Mouse (Mus musculus): ENCODE results near the gene H2-T22. TPM values are rescaled to one million over a fixed set of nuclear protein-coding genes. Genes with fewer than 3 reads are reported as not detected.
"Not testable (repeated sequence)": the region's sequence is repeated elsewhere in the genome, so short reads cannot be mapped to it uniquely, and the experiment has no call there.

H2-T22 gene
- polyA plus RNA-seq, 1 experiment from 2014 or later, result 7.3 TPM

- no peaks in the 10 kb centered on the region for H3K4me1 ChIP-seq (ENCODE audit: control insufficient read depth, insufficient read depth, low read length)
- no peak overlapping the region for H3K9ac ChIP-seq (ENCODE audit: low read length)
- H3K36me3 ChIP-seq (ENCODE audit: control insufficient read depth, insufficient read depth, low read length), result no peaks in the 10 kb centered on the region
- H3K4me2 ChIP-seq, result no peak overlapping the region
- H3K27me3 ChIP-seq (ENCODE audit: control insufficient read depth, insufficient read depth, low read length), result no peaks in the 10 kb centered on the region
- DNase-seq (ENCODE audit: low spot score, missing footprints) (peak; percentile 45), ATAC-seq (ENCODE audit: low FRiP score) (no peak)
- no peaks in the 10 kb centered on the region for H3K9me3 ChIP-seq (ENCODE audit: control insufficient read depth, low read length)
- 91% methylated on average over 9 of the region's 9 CpGs for WGBS
- H3K4me3 ChIP-seq (ENCODE audit: low read depth, low read length), result no peak overlapping the region
- no peak overlapping the region for H3K27ac ChIP-seq (ENCODE audit: low read depth, low read length)
Measured at GRCm38 (mm10) chr17:36022098-36022497, 20.4 kb downstream of the H2-T22 start.

- Histone ChIP-seq H3K9ac (ENCODE audit: low read length) (no peak overlapping the region), H3K4me2 (no peak overlapping the region)
Measured at GRCm38 (mm10) chr17:36021309-36021708, 21.2 kb downstream of the H2-T22 start.

GRCm38 (mm10) chr17:36020191-36021073, 22.1 kb downstream of the H2-T22 start, which contains the start of gene H2-T24:
TSS of gene H2-T24 (minus strand) at chr17:36020560.
- H3K9ac ChIP-seq (ENCODE audit: low read length), result no peak within 1 kb of the TSS
- no peak within 1 kb of the TSS for H3K4me3 ChIP-seq (ENCODE audit: low read depth, low read length)
- 39% methylated on average over 15 of the region's 15 CpGs for WGBS
- H3K4me2 ChIP-seq, result no peak within 1 kb of the TSS
- H3K9me3 ChIP-seq (ENCODE audit: control insufficient read depth, low read length), result no peaks in the 10 kb centered on the region
- ATAC-seq (ENCODE audit: low FRiP score) (no peak), DNase-seq (ENCODE audit: low spot score, missing footprints) (peak; percentile 83)
- no peaks in the 10 kb centered on the region for H3K36me3 ChIP-seq (ENCODE audit: control insufficient read depth, insufficient read depth, low read length)
- H3K4me1 ChIP-seq (ENCODE audit: control insufficient read depth, insufficient read depth, low read length), result no peaks in the 10 kb centered on the region
- H3K27me3 ChIP-seq (ENCODE audit: control insufficient read depth, insufficient read depth, low read length), result no peaks in the 10 kb centered on the region
- 0 out of 2 replicates have a peak within 1 kb of the TSS, but pooled peaks have one; percentile 9 for H3K27ac ChIP-seq (ENCODE audit: low read depth, low read length)

More at GRCm38 (mm10) chr17:36021309-36021708, 21.2 kb downstream of the H2-T22 start:
- H3K4me3 ChIP-seq (ENCODE audit: low read depth, low read length), result no peak overlapping the region
- no peaks in the 10 kb centered on the region for H3K9me3 ChIP-seq (ENCODE audit: control insufficient read depth, low read length)
- 92% methylated on average over 1 of the region's 1 CpGs for WGBS
- no peaks in the 10 kb centered on the region for H3K27me3 ChIP-seq (ENCODE audit: control insufficient read depth, insufficient read depth, low read length)
- ATAC-seq (ENCODE audit: low FRiP score) (no peak), DNase-seq (ENCODE audit: low spot score, missing footprints) (peak; percentile 31)
- no peak overlapping the region for H3K27ac ChIP-seq (ENCODE audit: low read depth, low read length)
- no peaks in the 10 kb centered on the region for H3K36me3 ChIP-seq (ENCODE audit: control insufficient read depth, insufficient read depth, low read length)
- H3K4me1 ChIP-seq (ENCODE audit: control insufficient read depth, insufficient read depth, low read length), result no peaks in the 10 kb centered on the region

GRCm38 (mm10) chr17:36019519-36019918, 23.0 kb downstream of the H2-T22 start:
- ATAC-seq (ENCODE audit: low FRiP score) (no peak), DNase-seq (ENCODE audit: low spot score, missing footprints) (no peak)
- Histone ChIP-seq H3K9me3 (ENCODE audit: control insufficient read depth, low read length) (no peaks in the 10 kb centered on the region), H3K4me2 (no peak overlapping the region), H3K27me3 (ENCODE audit: control insufficient read depth, insufficient read depth, low read length) (no peaks in the 10 kb centered on the region), H3K36me3 (ENCODE audit: control insufficient read depth, insufficient read depth, low read length) (no peaks in the 10 kb centered on the region), H3K4me1 (ENCODE audit: control insufficient read depth, insufficient read depth, low read length) (no peaks in the 10 kb centered on the region), H3K4me3 (ENCODE audit: low read depth, low read length) (no peak overlapping the region), H3K27ac (ENCODE audit: low read depth, low read length) (no peak overlapping the region), H3K9ac (ENCODE audit: low read length) (no peak overlapping the region)
- 71% methylated on average over 3 of the region's 3 CpGs for WGBS

GRCm38 (mm10) chr17:36018979-36019378, 23.6 kb downstream of the H2-T22 start:
- H3K27me3 ChIP-seq (ENCODE audit: control insufficient read depth, insufficient read depth, low read length), result no peaks in the 10 kb centered on the region
- no peak overlapping the region for H3K9ac ChIP-seq (ENCODE audit: low read length)
- no peak overlapping the region for H3K27ac ChIP-seq (ENCODE audit: low read depth, low read length)
- H3K4me3 ChIP-seq (ENCODE audit: low read depth, low read length), result no peak overlapping the region
- 71% methylated on average over 2 of the region's 2 CpGs for WGBS
- ATAC-seq (ENCODE audit: low FRiP score) (no peak), DNase-seq (ENCODE audit: low spot score, missing footprints) (peak; percentile 60)
- H3K9me3 ChIP-seq (ENCODE audit: control insufficient read depth, low read length), result no peaks in the 10 kb centered on the region
- no peaks in the 10 kb centered on the region for H3K4me1 ChIP-seq (ENCODE audit: control insufficient read depth, insufficient read depth, low read length)
- H3K4me2 ChIP-seq, result no peak overlapping the region
- H3K36me3 ChIP-seq (ENCODE audit: control insufficient read depth, insufficient read depth, low read length), result no peaks in the 10 kb centered on the region

GRCm38 (mm10) chr17:36017046-36017445, 25.5 kb downstream of the H2-T22 start:
- no peak overlapping the region for H3K9ac ChIP-seq (ENCODE audit: low read length)
- H3K9me3 ChIP-seq (ENCODE audit: control insufficient read depth, low read length), result no peaks in the 10 kb centered on the region
- 92% methylated on average over 5 of the region's 5 CpGs for WGBS
- peak; percentile 37 for DNase-seq (ENCODE audit: low spot score, missing footprints)
- no peak overlapping the region for H3K4me3 ChIP-seq (ENCODE audit: low read depth, low read length)
- no peaks in the 10 kb centered on the region for H3K4me1 ChIP-seq (ENCODE audit: control insufficient read depth, insufficient read depth, low read length)
- no peak overlapping the region for H3K4me2 ChIP-seq
- ATAC-seq (ENCODE audit: low FRiP score), result no peak
- H3K36me3 ChIP-seq (ENCODE audit: control insufficient read depth, insufficient read depth, low read length), result no peaks in the 10 kb centered on the region
- no peaks in the 10 kb centered on the region for H3K27me3 ChIP-seq (ENCODE audit: control insufficient read depth, insufficient read depth, low read length)
- no peak overlapping the region for H3K27ac ChIP-seq (ENCODE audit: low read depth, low read length)

GRCm38 (mm10) chr17:36014977-36015376, 27.6 kb downstream of the H2-T22 start:
- H3K4me1 ChIP-seq (ENCODE audit: control insufficient read depth, insufficient read depth, low read length), result no peaks in the 10 kb centered on the region
- 94% methylated on average over 5 of the region's 5 CpGs for WGBS
- no peak overlapping the region for H3K27ac ChIP-seq (ENCODE audit: low read depth, low read length)
- H3K36me3 ChIP-seq (ENCODE audit: control insufficient read depth, insufficient read depth, low read length), result no peaks in the 10 kb centered on the region
- no peak overlapping the region for H3K9ac ChIP-seq (ENCODE audit: low read length)
- DNase-seq (ENCODE audit: low spot score, missing footprints) (peak; percentile 28), ATAC-seq (ENCODE audit: low FRiP score) (no peak)
- H3K4me3 ChIP-seq (ENCODE audit: low read depth, low read length), result no peak overlapping the region
- H3K4me2 ChIP-seq, result no peak overlapping the region
- no peaks in the 10 kb centered on the region for H3K27me3 ChIP-seq (ENCODE audit: control insufficient read depth, insufficient read depth, low read length)
- H3K9me3 ChIP-seq (ENCODE audit: control insufficient read depth, low read length), result no peaks in the 10 kb centered on the region

- H3K36me3 ChIP-seq (ENCODE audit: control insufficient read depth, insufficient read depth, low read length); H3K9ac ChIP-seq (ENCODE audit: low read length); H3K4me2 ChIP-seq; H3K4me3 ChIP-seq (ENCODE audit: low read depth, low read length); H3K4me1 ChIP-seq (ENCODE audit: control insufficient read depth, insufficient read depth, low read length); H3K27me3 ChIP-seq (ENCODE audit: control insufficient read depth, insufficient read depth, low read length); H3K9me3 ChIP-seq (ENCODE audit: control insufficient read depth, low read length); H3K27ac ChIP-seq (ENCODE audit: low read depth, low read length); DNase-seq (ENCODE audit: low spot score, missing footprints); ATAC-seq (ENCODE audit: low FRiP score): not testable (repeated sequence)
- WGBS, result 98% methylated on average over 7 of the region's 7 CpGs
Measured at GRCm38 (mm10) chr17:36004409-36004808, 38.1 kb downstream of the H2-T22 start.

- 94% methylated on average over 7 of the region's 7 CpGs for WGBS
Measured at GRCm38 (mm10) chr17:36003331-36003730, 39.2 kb downstream of the H2-T22 start.

More at GRCm38 (mm10) chr17:36003331-36003730, 39.2 kb downstream of the H2-T22 start:
- H3K4me2 ChIP-seq, result no peak overlapping the region
- H3K9ac ChIP-seq (ENCODE audit: low read length), result no peak overlapping the region
- ATAC-seq (ENCODE audit: low FRiP score), result no peak
- H3K27me3 ChIP-seq (ENCODE audit: control insufficient read depth, insufficient read depth, low read length), result no peaks in the 10 kb centered on the region
- H3K4me3 ChIP-seq (ENCODE audit: low read depth, low read length), result no peak overlapping the region
- H3K27ac ChIP-seq (ENCODE audit: low read depth, low read length), result no peak overlapping the region
- no peak for DNase-seq (ENCODE audit: low spot score, missing footprints)
- no peaks in the 10 kb centered on the region for H3K4me1 ChIP-seq (ENCODE audit: control insufficient read depth, insufficient read depth, low read length)
- no peaks in the 10 kb centered on the region for H3K9me3 ChIP-seq (ENCODE audit: control insufficient read depth, low read length)
- H3K36me3 ChIP-seq (ENCODE audit: control insufficient read depth, insufficient read depth, low read length), result no peaks in the 10 kb centered on the region
